In the genomic region with DNA sequence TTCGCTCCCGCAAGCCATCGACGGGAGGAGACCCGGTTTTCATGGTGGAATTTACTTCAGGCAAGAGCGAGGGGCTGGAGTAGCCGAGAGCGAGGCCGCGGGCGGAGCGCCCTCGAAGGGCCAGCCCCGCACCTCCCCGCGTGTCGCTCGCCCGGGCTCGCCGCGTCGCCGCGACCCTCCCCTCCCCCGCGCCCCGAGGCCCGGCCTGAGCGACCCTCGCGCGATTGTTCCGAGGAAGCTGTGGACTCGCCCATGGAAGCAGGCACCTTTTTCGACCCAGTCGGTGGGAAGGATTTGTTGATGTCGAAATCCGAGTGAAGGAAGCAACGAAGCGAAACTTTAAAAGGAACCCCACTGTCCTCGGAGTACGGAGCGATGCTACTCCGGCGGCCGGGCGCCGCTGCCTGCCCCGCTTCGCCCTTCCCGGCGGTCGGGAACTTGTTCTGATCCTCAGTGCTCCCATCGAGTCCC, we compare ENCODE assay signal across 8 mouse cellular contexts. TPM values are rescaled to one million over a fixed set of nuclear protein-coding genes. Genes with fewer than 3 reads are reported as not detected.
DNase-seq lines count a peak whose midpoint lies in the region; ATAC-seq and TF ChIP-seq lines count a peak whose summit lies in the region.

No protein-coding gene starts in this region.

- POLR2A ChIA-PET in Patski (lab: Charles Lee): no interaction called here

- no peaks in the 10 kb centered on the region for H3K9me3 ChIP-seq in liver, embryonic 15.5 days (replicated peaks)
- no peaks in the 10 kb centered on the region for H3K9me3 ChIP-seq in neural tube, embryonic 13.5 days

- whole genome bisulfite sequencing in liver, embryonic 15.5 days (ENCODE audit: insufficient replicate concordance): 1% methylated on average over 44 of the region's 55 CpGs
- WGBS in neural tube, embryonic 13.5 days: under 1% methylated on average over 54 of the region's 55 CpGs

- no peaks in the 10 kb centered on the region for H3K27me3 ChIP-seq in Patski
- peaks cover 13% of the 10 kb centered on the region for H3K27me3 ChIP-seq in liver, embryonic 15.5 days
- no peaks in the 10 kb centered on the region for H3K27me3 ChIP-seq in neural tube, embryonic 13.5 days

- H3K4me3 ChIP-seq in liver, embryonic 15.5 days (replicated peaks): peak overlapping the region; percentile 73
- peak overlapping the region; percentile 60 for H3K4me3 ChIP-seq in neural tube, embryonic 13.5 days

- peaks cover 23% of the 10 kb centered on the region for H3K4me1 ChIP-seq in liver, embryonic 15.5 days (replicated peaks)
- H3K4me1 ChIP-seq in neural tube, embryonic 13.5 days (replicated peaks): peaks cover 35% of the 10 kb centered on the region

- TF ChIP-seq CTCF in Patski (IDR thresholded peaks at IDR 0.05): no peak

- in situ Hi-C loops in Patski (cut with MboI; ENCODE audit: low pct_unique_long_range_greater_than_20kb): no loop called here

- peak; percentile 43 to 50 for DNase-seq in B cell, adult 2 months
- no peak for DNase-seq in Patski (ENCODE audit: low read depth, low spot score)
- peak; percentile 77 for DNase-seq in embryo, embryonic 11 days
- peak; percentile 67 to 83 for DNase-seq in heart, adult 18-20 months
- peak; percentile 36 to 49 for DNase-seq in kidney, adult 8-10 months

- peak overlapping the region; percentile 85 for H3K27ac ChIP-seq in liver, embryonic 15.5 days (replicated peaks)
- H3K27ac ChIP-seq in neural tube, embryonic 13.5 days (replicated peaks): peak overlapping the region; percentile 99

- H3K4me2 ChIP-seq in liver, embryonic 15.5 days: peak overlapping the region; percentile 99
- peak overlapping the region; percentile 91 for H3K4me2 ChIP-seq in neural tube, embryonic 13.5 days

- H3K36me3 ChIP-seq in liver, embryonic 15.5 days (replicated peaks): no peaks in the 10 kb centered on the region
- peaks cover 3% of the 10 kb centered on the region; the same call in 1 of the 2 replicates for H3K36me3 ChIP-seq in neural tube, embryonic 13.5 days

- H3K9ac ChIP-seq in liver, embryonic 15.5 days: peak overlapping the region; percentile 79
- peak overlapping the region; percentile 85 for H3K9ac ChIP-seq in neural tube, embryonic 13.5 days

- CTCF ChIA-PET in Patski (lab: Charles Lee): no interaction called here

- ATAC-seq in Patski: peak; percentile 24
- ATAC-seq in liver, embryonic 15.5 days (ENCODE audit: insufficient read depth): peak; percentile 54
- peak; percentile 68 for ATAC-seq in neural tube, embryonic 13.5 days (ENCODE audit: low read depth)
- ATAC-seq in activated CD4-positive, CD25-positive, alpha-beta regulatory T cell, adult 4 months: no peak

RNA-seq across cellular contexts. Expression of gene Bmpr2, which starts 0.6 kb away (rescaled TPM):
- 22.1 TPM for polyA plus RNA-seq in Patski (2021)
- total RNA-seq in heart, adult 18-20 months (2021): 10 to 100 TPM; 39.7 to 44.5 TPM
- polyA plus RNA-seq in liver, embryonic 15.5 days (2015; fragmentation: Nextera tagmentation; extraction: Ambion mirVana): 0.88 and 0.90 TPM in 2 replicates
- 11.8 and 13.8 TPM in 2 replicates for polyA plus RNA-seq in neural tube, embryonic 13.5 days (2015; fragmentation: Nextera tagmentation; extraction: Ambion mirVana)
- 1 to 10 TPM; 2.3 to 2.4 TPM for polyA plus RNA-seq in activated CD4-positive, CD25-positive, alpha-beta regulatory T cell, adult 4 months (2017; shearing (Covaris generic))
